ENCODE assay signal across 11 mouse cellular contexts in genomic region chr3:26465158-26465557, GRCm38 (mm10).
"Had no signal": no experiment of that assay in that cellular context is flagged by ENCODE, and none has a peak within 500 bp of the region (broad histone marks: within the 10 kb centered on the region; RNA-seq: fewer than 3 reads in every experiment).

No protein-coding gene starts in this region.

- H3K27ac ChIP-seq: kidney, embryonic 15.5 days; limb, embryonic 13.5 days; liver, embryonic 14.5 days; midbrain, embryonic 15.5 days; neural tube, embryonic 12.5 days had no signal

- H3K4me2 ChIP-seq: kidney, embryonic 15.5 days; limb, embryonic 13.5 days; midbrain, embryonic 15.5 days; neural tube, embryonic 12.5 days had no signal

- ATAC-seq: intestine, embryonic 16.5 days; midbrain, embryonic 15.5 days had no signal

- H3K4me3 ChIP-seq: kidney, embryonic 15.5 days; limb, embryonic 13.5 days; midbrain, embryonic 15.5 days; neural tube, embryonic 12.5 days had no signal

- H3K9ac ChIP-seq: kidney, embryonic 15.5 days; limb, embryonic 13.5 days; liver, embryonic 14.5 days; midbrain, embryonic 15.5 days; neural tube, embryonic 12.5 days had no signal

- H3K36me3 ChIP-seq: kidney, embryonic 15.5 days; limb, embryonic 13.5 days; midbrain, embryonic 15.5 days; neural tube, embryonic 12.5 days had no signal

- H3K27me3 ChIP-seq: kidney, embryonic 15.5 days; limb, embryonic 13.5 days; midbrain, embryonic 15.5 days; neural tube, embryonic 12.5 days had no signal

- H3K9me3 ChIP-seq: kidney, embryonic 15.5 days; limb, embryonic 13.5 days; midbrain, embryonic 15.5 days; neural tube, embryonic 12.5 days had no signal

- DNase-seq: kidney, adult 2 months; kidney, postnatal 14 days; lung, adult 18-20 months; retina, postnatal 1 day; thymus, postnatal 14 days had no signal

- H3K4me1 ChIP-seq: kidney, embryonic 15.5 days; limb, embryonic 13.5 days; midbrain, embryonic 15.5 days; neural tube, embryonic 12.5 days had no signal
